Mouse (Mus musculus) thymus, adult 2 months (tissue): ENCODE data around the gene Tcf7l2. TPM values are rescaled to one million over a fixed set of nuclear protein-coding genes. Genes with fewer than 3 reads are reported as not detected.

Experiments
- DNase-seq: peaks from one replicate; pipeline ENCODE4 v3.0.0; 2021
- H3K27ac ChIP-seq: fragments of 200-500 bp; 2 replicates; pipeline ENCODE4 v1.5.1; 2012; ENCODE audit warnings: low read length, control low read depth; ENCODE audit not compliant: control insufficient read depth, insufficient read depth
- H3K27me3 ChIP-seq: fragments of 200-500 bp; 2 replicates; pipeline ENCODE4 v1.6.1; 2012; ENCODE audit warnings: mild to moderate bottlenecking, low read length, moderate library complexity, mixed read lengths; ENCODE audit not compliant: control insufficient read depth, insufficient read depth
- H3K36me3 ChIP-seq: fragments of 200-500 bp; 2 replicates; pipeline ENCODE4 v1.6.1; 2012; ENCODE audit warnings: mild to moderate bottlenecking, low read length, moderate library complexity; ENCODE audit not compliant: control insufficient read depth, insufficient read depth
- H3K4me1 ChIP-seq: fragments of 200-500 bp; replicated peaks from 2 replicates; pipeline ENCODE4 v1.6.1; 2012; ENCODE audit warnings: low read length; ENCODE audit not compliant: control insufficient read depth, insufficient read depth
- H3K4me3 ChIP-seq: fragments of 200-500 bp; 2 replicates; pipeline ENCODE4 v1.5.1; 2012; ENCODE audit warnings: mild to moderate bottlenecking, low read length, control low read depth, moderate library complexity; ENCODE audit not compliant: control insufficient read depth, insufficient read depth
- CTCF ChIP-seq: fragments of 200-500 bp; IDR thresholded peaks from 2 replicates; pipeline ENCODE4 v1.5.1; 2012; ENCODE audit warnings: mild to moderate bottlenecking, control low read depth, low read length, moderate library complexity, borderline replicate concordance; ENCODE audit not compliant: control insufficient read depth, poor library complexity, insufficient read depth; ENCODE audit errors: extremely low read depth
- POLR2A ChIP-seq: fragments of 200-500 bp; IDR thresholded peaks from 2 replicates; pipeline ENCODE4 v1.6.1; 2012; ENCODE audit warnings: mild to moderate bottlenecking, low read length, control low read depth, moderate library complexity; ENCODE audit not compliant: control insufficient read depth, poor library complexity, insufficient read depth; ENCODE audit errors: extremely low read depth
- WGBS: fragments of 180-500 bp; shearing (Covaris S2); methylation state at CpG from one replicate; pipeline ENCODE4 v1.1.7; 2018; 5-methylcytosine and 5-hydroxymethylcytosine counted together
- polyA plus RNA-seq: library from polyadenylated mRNA; depleted of rRNA; stranded (reverse); fragments of >200 nt; gene quantifications from 2 replicates; pipeline ENCODE4 v1.2.3, GENCODE M21; 2012

Tcf7l2 gene
- polyA plus RNA-seq, 1 experiment: 7.6 TPM

GRCm38 (mm10) chr19:55926858-55927673 lies 185.4 kb downstream of the Tcf7l2 start:
- H3K4me3 ChIP-seq: no peak overlapping the region
- TF ChIP-seq CTCF: no peak
- TF ChIP-seq POLR2A: no peak
- no peak for DNase-seq
- WGBS: 97% methylated on average over 16 of the region's 16 CpGs
- H3K36me3 ChIP-seq: no peaks in the 10 kb centered on the region
- no peaks in the 10 kb centered on the region for H3K27me3 ChIP-seq
- no peaks in the 10 kb centered on the region for H3K4me1 ChIP-seq
- H3K27ac ChIP-seq: no peak overlapping the region

GRCm38 (mm10) chr19:55927674-55928061 lies 186.0 kb downstream of the Tcf7l2 start:
- TF ChIP-seq CTCF (no peak), POLR2A (no peak)
- H3K4me3 ChIP-seq: no peak overlapping the region
- no peaks in the 10 kb centered on the region for H3K4me1 ChIP-seq
- H3K27me3 ChIP-seq: no peaks in the 10 kb centered on the region
- 98% methylated on average over 9 of the region's 9 CpGs for whole genome bisulfite sequencing
- H3K36me3 ChIP-seq: no peaks in the 10 kb centered on the region
- no peak overlapping the region for H3K27ac ChIP-seq
- no peak for DNase-seq

- WGBS: 92% methylated on average over 5 of the region's 5 CpGs
- Histone ChIP-seq H3K4me3 (no peak overlapping the region), H3K27ac (no peak overlapping the region), H3K27me3 (no peaks in the 10 kb centered on the region), H3K36me3 (no peaks in the 10 kb centered on the region), H3K4me1 (no peaks in the 10 kb centered on the region)
- no peak for DNase-seq
- TF ChIP-seq CTCF (no peak), POLR2A (no peak)
Measured at GRCm38 (mm10) chr19:55928674-55929073, 187.1 kb downstream of the Tcf7l2 start.

- no peak for DNase-seq
- no peak overlapping the region for H3K4me3 ChIP-seq
- no peak for TF ChIP-seq CTCF
- TF ChIP-seq POLR2A: no peak
- H3K27ac ChIP-seq: no peak overlapping the region
- no peaks in the 10 kb centered on the region for H3K4me1 ChIP-seq
- 98% methylated on average over 17 of the region's 17 CpGs for WGBS
- no peaks in the 10 kb centered on the region for H3K27me3 ChIP-seq
- no peaks in the 10 kb centered on the region for H3K36me3 ChIP-seq
Measured at GRCm38 (mm10) chr19:55931642-55932041, 190.0 kb downstream of the Tcf7l2 start.

- Histone ChIP-seq H3K4me1 (no peaks in the 10 kb centered on the region), H3K27me3 (no peaks in the 10 kb centered on the region), H3K27ac (no peak overlapping the region), H3K36me3 (no peaks in the 10 kb centered on the region), H3K4me3 (no peak overlapping the region)
- DNase-seq: no peak
- TF ChIP-seq CTCF (no peak), POLR2A (no peak)
- 94% methylated on average over 7 of the region's 7 CpGs for WGBS
Measured at GRCm38 (mm10) chr19:55933947-55934729, 192.5 kb downstream of the Tcf7l2 start.

GRCm38 (mm10) chr19:55934730-55935003 lies 193.0 kb downstream of the Tcf7l2 start:
- Histone ChIP-seq H3K4me1 (no peaks in the 10 kb centered on the region), H3K27ac (no peak overlapping the region), H3K4me3 (no peak overlapping the region), H3K36me3 (no peaks in the 10 kb centered on the region), H3K27me3 (no peaks in the 10 kb centered on the region)
- 89% methylated on average over 3 of the region's 3 CpGs for WGBS
- no peak for TF ChIP-seq CTCF
- TF ChIP-seq POLR2A: no peak
- no peak for DNase-seq
